Mouse (Mus musculus): ENCODE measurements around the gene Pfas. TPM values are rescaled to one million over a fixed set of nuclear protein-coding genes. Genes with fewer than 3 reads are reported as not detected.

Pfas gene
- total RNA-seq (2017), result 7.1 to 9.6 TPM (median 7.4 TPM) in 3 replicates

- peak; percentile 82 for ATAC-seq (replicated peaks; ENCODE audit: insufficient number of reproducible peaks, low FRiP score, low TSS enrichment, poor library complexity, severe bottlenecking)
Observed at GRCm38 (mm10) chr11:69008182-69009121, at the start of gene Pfas. TSS of gene Pfas (minus strand) at chr11:69008460.

- ATAC-seq (replicated peaks; ENCODE audit: insufficient number of reproducible peaks, low FRiP score, low TSS enrichment, poor library complexity, severe bottlenecking), result no peak
Observed at GRCm38 (mm10) chr11:69053848-69054247, 45.6 kb upstream of the Pfas start.

- ATAC-seq (replicated peaks; ENCODE audit: insufficient number of reproducible peaks, low FRiP score, low TSS enrichment, poor library complexity, severe bottlenecking), result no peak
Observed at GRCm38 (mm10) chr11:69052824-69053421, 44.7 kb upstream of the Pfas start.

- ATAC-seq (replicated peaks; ENCODE audit: insufficient number of reproducible peaks, low FRiP score, low TSS enrichment, poor library complexity, severe bottlenecking), result no peak
Observed at GRCm38 (mm10) chr11:69051771-69052170, 43.5 kb upstream of the Pfas start.

GRCm38 (mm10) chr11:69050748-69051147 is 42.5 kb upstream of the Pfas start:
- ATAC-seq (replicated peaks; ENCODE audit: insufficient number of reproducible peaks, low FRiP score, low TSS enrichment, poor library complexity, severe bottlenecking), result no peak

GRCm38 (mm10) chr11:69048151-69048550 is 39.9 kb upstream of the Pfas start:
- ATAC-seq (replicated peaks; ENCODE audit: insufficient number of reproducible peaks, low FRiP score, low TSS enrichment, poor library complexity, severe bottlenecking), result no peak

- ATAC-seq (replicated peaks; ENCODE audit: insufficient number of reproducible peaks, low FRiP score, low TSS enrichment, poor library complexity, severe bottlenecking), result no peak
Observed at GRCm38 (mm10) chr11:69047592-69047991, 39.3 kb upstream of the Pfas start.

GRCm38 (mm10) chr11:69046395-69046774 is 38.1 kb upstream of the Pfas start:
- ATAC-seq (replicated peaks; ENCODE audit: insufficient number of reproducible peaks, low FRiP score, low TSS enrichment, poor library complexity, severe bottlenecking), result no peak

GRCm38 (mm10) chr11:69045531-69046394 is 37.5 kb upstream of the Pfas start, which contains the start of gene Aurkb:
TSS of gene Aurkb (plus strand) at chr11:69045647.
- ATAC-seq (replicated peaks; ENCODE audit: insufficient number of reproducible peaks, low FRiP score, low TSS enrichment, poor library complexity, severe bottlenecking), result peak; percentile 73

- ATAC-seq (replicated peaks; ENCODE audit: insufficient number of reproducible peaks, low FRiP score, low TSS enrichment, poor library complexity, severe bottlenecking), result no peak
Observed at GRCm38 (mm10) chr11:69038173-69038572, 29.9 kb upstream of the Pfas start.

GRCm38 (mm10) chr11:69037231-69038061 is 29.2 kb upstream of the Pfas start:
- no peak for ATAC-seq (replicated peaks; ENCODE audit: insufficient number of reproducible peaks, low FRiP score, low TSS enrichment, poor library complexity, severe bottlenecking)

- ATAC-seq (replicated peaks; ENCODE audit: insufficient number of reproducible peaks, low FRiP score, low TSS enrichment, poor library complexity, severe bottlenecking), result no peak
Observed at GRCm38 (mm10) chr11:69036486-69037230, 28.4 kb upstream of the Pfas start.

- ATAC-seq (replicated peaks; ENCODE audit: insufficient number of reproducible peaks, low FRiP score, low TSS enrichment, poor library complexity, severe bottlenecking), result peak; percentile 58
Observed at GRCm38 (mm10) chr11:69035849-69036248, 27.6 kb upstream of the Pfas start.

GRCm38 (mm10) chr11:69035411-69035810 is 27.2 kb upstream of the Pfas start:
- no peak for ATAC-seq (replicated peaks; ENCODE audit: insufficient number of reproducible peaks, low FRiP score, low TSS enrichment, poor library complexity, severe bottlenecking)

GRCm38 (mm10) chr11:69034585-69034984 is 26.3 kb upstream of the Pfas start:
- ATAC-seq (replicated peaks; ENCODE audit: insufficient number of reproducible peaks, low FRiP score, low TSS enrichment, poor library complexity, severe bottlenecking), result no peak

- no peak for ATAC-seq (replicated peaks; ENCODE audit: insufficient number of reproducible peaks, low FRiP score, low TSS enrichment, poor library complexity, severe bottlenecking)
Observed at GRCm38 (mm10) chr11:69033552-69033951, 25.3 kb upstream of the Pfas start.

GRCm38 (mm10) chr11:69028805-69029204 is 20.5 kb upstream of the Pfas start:
- ATAC-seq (replicated peaks; ENCODE audit: insufficient number of reproducible peaks, low FRiP score, low TSS enrichment, poor library complexity, severe bottlenecking), result no peak

GRCm38 (mm10) chr11:69026562-69026961 is 18.3 kb upstream of the Pfas start:
- ATAC-seq (replicated peaks; ENCODE audit: insufficient number of reproducible peaks, low FRiP score, low TSS enrichment, poor library complexity, severe bottlenecking), result no peak
